Mouse (Mus musculus): Measurements from ENCODE around the gene Lrrc28.

Lrrc28 gene

DNA sequence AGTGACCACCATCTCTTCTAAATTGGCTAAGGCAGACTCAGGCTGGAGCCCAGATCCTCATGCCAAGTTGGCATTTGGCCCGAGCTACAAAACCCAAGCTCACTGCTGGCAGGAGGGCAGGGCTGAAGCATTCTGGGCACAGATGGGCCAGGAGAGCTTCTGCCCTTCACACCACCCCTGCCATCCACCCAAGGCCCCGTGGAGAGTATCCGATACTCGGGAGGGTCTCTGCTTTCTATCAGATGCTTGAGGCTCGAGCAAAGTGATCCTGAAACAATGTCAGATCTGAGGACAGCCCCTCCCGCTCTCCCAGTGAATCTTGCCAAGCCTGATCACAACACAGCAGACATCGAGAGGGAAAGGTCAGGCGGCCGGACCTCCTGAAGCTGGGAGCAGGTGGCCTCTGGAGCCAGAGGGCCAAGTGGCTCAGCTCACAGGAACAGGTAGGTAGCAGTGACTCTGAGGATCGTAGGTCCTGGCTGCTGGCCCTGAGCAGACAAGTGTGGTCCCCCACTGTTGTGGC is 157.1 kb downstream of the Lrrc28 start:
- DNase-seq (ENCODE audit: low read depth, low spot score) = no peak

DNA sequence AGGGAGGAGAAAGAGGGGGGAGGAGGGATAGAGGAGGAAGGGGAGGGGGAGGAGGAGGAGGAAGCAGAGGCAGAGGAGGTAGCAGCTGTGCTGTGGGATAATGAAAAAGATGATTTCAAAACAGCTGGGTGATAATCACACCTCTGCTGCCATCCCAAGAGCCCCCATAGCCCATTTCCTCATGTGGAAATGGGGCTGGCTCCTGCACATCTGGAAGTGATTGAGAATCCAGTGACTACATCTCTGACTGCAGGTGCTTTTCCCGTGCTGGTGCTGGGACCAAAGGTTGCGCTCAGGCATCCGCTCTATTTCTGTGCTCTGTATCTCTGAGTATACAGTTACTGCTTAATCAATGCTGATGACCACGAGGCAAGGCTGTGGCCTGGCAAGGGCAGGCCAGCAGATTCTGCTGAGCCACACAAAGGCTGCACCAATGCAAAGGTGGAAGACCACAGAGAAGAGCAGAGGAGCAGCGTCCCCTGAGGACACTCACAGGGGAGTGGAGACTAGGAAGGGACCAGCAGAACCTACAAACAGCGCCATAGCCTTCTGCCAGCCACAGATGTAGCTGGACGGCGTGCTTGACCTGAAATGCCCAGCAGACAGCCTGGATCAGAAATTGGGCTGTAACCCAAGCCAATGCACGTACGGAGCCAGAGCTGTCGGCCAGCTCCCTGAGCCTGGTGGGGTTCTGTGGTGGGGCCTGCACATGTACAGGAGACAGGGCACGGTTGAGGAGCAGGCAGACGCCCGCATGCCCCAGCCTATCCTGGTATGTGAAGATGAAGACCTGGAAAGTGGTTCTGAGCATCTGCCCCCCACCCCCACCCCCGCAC is 157.9 kb downstream of the Lrrc28 start:
- DNase-seq (ENCODE audit: low read depth, low spot score) = no peak

DNA sequence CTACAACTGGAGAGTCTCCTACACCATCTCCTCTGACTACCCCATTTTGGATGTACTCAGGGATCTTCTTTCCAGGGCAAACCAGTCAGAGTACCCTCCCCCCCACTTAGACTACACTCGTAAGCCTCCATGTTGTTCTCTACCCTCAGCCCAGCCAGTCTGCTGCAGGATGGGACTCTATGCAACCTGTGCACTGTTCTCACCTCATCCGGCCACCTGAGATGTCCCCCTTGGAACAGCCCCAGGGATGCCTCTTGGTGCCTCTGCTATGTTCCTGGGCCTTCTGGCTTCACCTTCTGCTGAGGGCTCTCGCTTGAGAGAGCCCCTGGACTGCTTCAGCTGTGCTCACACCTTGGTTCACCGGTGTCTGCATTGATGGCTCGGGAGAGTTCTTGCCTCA is 158.7 kb downstream of the Lrrc28 start:
- DNase-seq (ENCODE audit: low read depth, low spot score) = no peak

DNA sequence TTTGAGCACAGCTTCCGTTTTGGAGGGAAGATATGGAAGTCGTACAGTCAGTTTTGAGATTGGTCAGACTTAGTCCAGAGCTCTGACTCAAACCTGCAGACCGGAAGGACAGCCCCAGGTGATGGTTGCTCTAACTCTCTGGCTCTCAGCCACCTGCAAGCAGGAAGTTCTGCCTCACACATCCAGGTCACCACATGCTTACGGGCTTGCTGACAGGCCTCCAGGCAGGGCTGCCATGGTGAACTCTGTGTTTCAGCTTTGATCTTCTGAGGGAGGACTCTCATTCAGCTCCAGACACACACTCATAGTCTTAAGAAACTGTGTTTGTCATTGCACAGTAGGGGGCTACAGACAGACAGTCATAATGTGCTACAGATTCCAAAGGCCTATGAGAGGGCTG is 161.4 kb downstream of the Lrrc28 start:
- DNase-seq (ENCODE audit: low read depth, low spot score) = no peak

DNA sequence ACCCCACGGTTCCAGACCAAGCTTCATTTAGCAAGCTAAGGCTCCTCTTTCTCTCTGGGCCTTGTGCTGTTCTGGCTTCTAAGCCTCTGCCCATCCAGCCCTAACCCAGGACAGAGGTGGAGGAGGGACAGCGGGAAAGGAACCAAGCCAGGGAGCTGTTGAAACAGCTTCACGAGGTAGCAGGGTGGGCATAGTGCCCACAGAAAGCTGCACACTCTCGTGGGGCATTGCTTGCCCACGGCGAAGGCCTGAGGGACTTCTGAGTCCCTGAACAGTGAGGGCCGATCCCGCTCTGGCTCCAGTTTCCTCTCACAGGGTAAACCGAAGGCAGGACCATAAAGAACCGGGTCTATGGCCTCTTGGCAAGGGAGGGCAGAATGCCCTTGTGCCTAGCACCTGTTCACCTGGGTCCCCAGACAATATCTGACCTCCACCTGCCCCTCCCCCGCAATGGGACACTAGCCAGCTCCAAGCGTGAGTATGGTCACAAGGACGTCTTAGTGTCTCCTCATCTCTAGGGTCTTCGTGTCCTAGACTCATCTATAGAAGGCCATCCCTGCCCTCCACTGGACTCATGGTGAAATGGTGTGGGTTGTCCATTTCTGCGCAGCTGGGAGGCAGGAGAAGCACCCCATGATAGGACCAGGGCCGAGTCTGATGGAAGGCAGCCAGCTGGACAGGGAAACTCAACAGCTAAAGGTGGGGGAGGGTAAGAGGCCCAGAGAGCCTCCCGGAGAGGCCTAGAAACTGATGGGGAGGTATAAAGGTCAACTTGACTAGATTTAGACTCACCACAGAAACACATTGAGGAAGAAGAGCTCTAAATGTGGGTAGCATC is 165.3 kb downstream of the Lrrc28 start:
- no peak for DNase-seq (ENCODE audit: low read depth, low spot score)

DNA sequence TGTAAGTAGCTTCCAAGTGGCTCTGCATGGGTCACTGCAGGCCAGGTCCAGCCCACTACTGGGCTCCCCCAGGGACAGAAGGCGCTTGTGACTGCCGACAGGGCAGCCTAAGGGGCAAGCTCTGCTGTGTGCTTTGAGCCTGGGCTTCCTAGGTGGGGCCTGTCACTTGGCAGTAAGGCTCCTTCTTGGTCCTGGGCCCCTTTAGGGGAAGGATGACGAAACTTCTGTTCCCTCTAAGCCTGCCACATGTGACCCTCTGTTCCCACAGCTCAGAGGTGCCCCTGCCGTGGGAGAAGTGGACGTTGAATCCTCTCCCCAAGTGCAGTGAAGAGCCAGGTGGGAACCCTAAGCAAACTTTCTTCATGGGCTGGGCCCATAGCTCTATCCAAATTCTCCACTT is 165.9 kb downstream of the Lrrc28 start:
- no peak for DNase-seq (ENCODE audit: low read depth, low spot score)

DNA sequence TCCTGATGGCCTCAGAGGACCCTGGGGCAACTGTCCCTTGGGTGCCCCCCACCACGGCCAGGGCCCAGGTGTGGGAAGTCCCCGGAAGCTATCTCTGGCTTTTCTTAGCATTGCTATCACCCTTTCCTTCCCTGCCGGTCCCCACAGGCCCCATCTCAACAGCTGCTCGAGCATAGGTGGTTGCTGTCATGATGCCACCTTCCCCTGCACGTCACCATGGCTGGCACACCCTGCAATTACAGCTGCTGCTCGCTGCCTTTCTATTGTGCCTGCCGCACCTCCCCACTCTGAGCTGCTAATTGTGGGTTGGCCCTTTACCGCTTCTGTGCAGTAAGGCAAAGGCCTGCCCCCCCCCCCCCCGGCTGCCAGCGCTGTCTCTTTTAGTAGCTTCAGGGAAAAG is 167.1 kb downstream of the Lrrc28 start:
- no peak for DNase-seq (ENCODE audit: low read depth, low spot score)

DNA sequence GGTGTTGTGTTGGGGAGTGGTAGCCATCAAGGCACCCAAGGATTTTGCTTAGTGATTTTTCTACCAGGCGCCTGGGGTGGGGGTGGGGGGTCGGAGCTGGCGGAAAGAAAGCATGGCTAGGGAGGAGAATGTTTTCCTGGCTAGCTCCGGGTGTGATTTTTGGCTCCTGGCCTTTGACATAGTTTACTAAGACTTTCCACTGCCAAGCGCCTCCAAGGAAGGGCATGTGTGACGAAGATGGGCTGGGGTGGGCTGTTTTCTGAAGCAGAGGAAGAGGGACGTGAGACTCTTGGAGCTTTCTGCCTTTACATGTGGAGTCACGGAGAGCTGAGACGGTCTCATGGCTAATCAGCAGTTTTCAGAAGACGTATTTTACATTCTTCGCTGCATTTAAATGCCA is 173.8 kb downstream of the Lrrc28 start:
- DNase-seq (ENCODE audit: low read depth, low spot score) = no peak

DNA sequence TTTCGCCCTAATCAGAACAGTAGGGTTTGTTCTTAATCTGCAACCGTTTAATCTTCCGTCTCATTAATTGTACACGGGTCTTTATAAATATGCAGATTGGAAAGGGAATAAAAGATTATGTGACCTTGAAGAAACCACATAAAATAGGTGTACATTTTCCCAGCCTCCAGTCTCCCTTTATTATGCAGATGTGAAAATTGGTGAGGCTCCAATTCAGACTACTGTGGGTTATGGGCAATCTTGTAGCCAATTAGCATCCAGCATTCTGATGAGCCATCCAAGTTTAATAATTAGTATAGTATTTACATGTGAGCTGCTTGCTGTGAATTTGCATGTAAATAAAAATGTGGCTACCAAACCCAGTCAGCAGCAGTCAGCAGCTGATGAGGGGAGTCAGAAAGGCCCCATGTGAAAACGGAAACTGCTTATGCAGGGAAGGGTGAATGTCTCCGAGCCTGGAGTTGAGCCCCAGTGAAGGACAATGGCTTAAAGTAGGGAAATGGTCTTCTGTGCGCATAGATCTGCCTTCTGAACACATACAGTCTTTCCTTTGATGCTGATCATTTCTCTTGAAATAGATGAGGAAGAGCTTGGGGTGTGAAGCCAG is 176.2 kb downstream of the Lrrc28 start:
- DNase-seq (ENCODE audit: low read depth, low spot score) = no peak

DNA sequence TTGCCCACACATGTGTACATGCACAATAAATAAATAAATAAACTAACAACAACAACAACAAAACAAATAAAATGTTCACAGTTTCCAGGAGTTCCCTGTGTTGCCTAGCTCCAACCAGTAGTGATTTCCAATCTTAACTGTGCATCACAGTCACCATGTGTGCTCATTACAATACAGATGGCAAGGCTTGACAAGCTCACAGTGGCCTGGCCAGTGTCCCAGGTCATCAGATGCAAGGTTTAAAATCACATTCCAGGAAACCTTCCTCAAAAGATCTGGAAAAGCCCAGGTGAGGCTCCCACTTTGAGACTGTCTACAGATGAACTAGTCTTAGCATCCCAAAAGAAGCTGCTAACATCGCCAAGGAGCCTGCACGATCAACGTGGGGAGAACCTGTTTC is 176.9 kb downstream of the Lrrc28 start:
- no peak for DNase-seq (ENCODE audit: low read depth, low spot score)

DNA sequence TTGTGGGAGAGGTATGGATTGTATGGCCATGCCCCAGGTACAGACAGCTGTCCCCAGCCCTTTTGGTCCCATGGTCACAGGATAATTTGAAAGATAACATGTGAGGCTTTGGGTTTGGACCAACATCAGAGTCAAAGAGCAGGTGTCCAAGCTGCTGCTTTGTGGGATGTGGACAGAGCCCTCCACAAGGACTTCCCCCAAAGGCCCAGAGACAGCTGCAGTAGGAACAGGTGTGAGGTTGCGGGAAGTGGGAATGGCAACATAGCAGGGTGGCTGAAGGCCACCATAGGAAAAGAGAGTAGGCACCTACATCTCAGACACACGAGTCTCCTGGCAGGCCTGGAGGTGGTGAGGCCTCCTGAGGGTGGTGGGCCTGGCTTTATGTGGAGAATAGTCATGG is 178.7 kb downstream of the Lrrc28 start:
- no peak for DNase-seq (ENCODE audit: low read depth, low spot score)

DNA sequence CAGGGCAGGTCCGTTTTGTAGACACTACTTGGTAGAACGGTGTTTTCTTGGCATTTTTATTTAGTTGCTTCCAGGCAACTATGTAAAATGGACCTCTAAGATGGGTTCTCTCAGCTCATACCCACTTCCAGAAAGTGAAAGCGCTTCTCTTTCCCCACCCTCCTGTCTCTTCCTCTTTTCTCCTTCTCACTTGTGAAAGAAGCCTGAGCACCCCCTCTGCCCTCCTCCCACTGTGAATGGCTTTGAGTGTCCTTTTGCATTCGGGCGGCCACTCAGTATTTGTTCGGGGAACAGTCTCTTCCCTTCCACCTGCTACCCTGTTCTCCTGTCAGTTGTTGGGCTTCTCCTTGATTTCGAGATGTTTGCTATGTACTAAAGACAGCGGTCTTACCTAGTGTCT is 180.4 kb downstream of the Lrrc28 start:
- no peak for DNase-seq (ENCODE audit: low read depth, low spot score)

DNA sequence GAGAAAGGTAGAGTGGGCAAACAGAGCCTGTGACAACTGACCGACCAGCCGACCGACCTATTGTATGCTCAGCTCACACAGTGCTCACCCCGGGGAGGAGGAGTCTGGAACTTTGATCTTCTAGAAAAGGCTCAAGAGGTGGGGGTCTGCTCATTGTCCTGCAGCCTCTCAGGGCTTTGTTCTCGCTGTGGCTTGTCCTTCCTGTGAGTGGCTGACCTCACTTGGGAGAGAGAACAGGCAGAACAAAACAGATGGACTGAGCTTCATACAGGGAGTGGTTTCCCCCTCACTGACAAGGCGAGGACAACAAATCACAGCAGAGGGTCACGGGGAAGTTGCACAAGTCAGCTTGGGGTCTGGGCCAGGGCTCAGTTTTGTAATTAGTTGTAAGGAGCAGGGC is 181.5 kb downstream of the Lrrc28 start:
- peak; percentile 15 for DNase-seq (ENCODE audit: low read depth, low spot score)
